Mouse (Mus musculus) brain, embryonic 18.5 days (tissue): ENCODE results near the gene Cdkl2.
A peak's percentile ranks its signal among the peaks of the same experiment; 100 is the strongest.

Source experiments
- DNase-seq: peaks from one replicate; pipeline ENCODE4 v3.0.0-alpha.2; 2012; ENCODE audit warnings: low read depth, low spot score

Gene Cdkl2

DNA sequence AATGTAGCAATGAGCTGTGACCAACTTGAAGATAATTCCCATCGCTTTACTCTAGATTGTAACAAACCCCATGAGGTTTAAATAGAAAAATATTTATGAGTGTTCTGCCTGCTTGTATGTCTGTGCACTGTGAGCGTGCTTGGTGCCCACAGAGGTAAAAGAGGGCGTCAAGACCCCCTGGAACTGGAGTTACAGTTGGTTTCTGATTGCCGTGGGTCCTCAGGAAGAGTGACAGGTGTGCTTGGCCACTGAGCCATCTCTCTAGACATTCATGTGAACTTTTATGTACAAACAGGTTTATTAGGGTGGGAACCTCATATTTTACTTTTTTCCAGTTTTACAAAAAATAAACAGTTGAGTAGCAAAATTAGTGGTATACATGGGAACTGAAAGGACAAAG lies at the start of gene Cdkl2:
Gene Cdkl2, minus strand, starts transcription at position 101 of the 400 bp plus-strand sequence.
- DNase-seq = no peak

DNA sequence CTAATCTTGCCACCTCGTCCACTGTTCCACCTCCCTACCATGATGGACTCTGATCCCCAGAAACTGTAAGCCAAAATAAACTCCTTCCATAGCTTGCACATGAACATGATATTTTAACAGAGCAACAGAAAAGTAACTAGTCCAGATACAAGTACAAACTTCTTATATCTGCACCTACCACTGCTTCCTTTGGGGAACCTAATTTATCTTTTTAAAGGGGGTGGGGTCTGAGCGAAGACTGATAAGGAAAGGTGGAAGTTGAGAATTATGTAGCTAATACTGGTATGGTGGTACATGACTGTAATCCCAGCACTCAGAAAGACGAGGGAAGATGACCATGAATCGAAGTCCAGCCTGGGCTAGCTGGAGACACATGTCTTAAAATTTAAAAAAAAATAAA lies 43.8 kb upstream of the Cdkl2 start:
- no peak for DNase-seq

DNA sequence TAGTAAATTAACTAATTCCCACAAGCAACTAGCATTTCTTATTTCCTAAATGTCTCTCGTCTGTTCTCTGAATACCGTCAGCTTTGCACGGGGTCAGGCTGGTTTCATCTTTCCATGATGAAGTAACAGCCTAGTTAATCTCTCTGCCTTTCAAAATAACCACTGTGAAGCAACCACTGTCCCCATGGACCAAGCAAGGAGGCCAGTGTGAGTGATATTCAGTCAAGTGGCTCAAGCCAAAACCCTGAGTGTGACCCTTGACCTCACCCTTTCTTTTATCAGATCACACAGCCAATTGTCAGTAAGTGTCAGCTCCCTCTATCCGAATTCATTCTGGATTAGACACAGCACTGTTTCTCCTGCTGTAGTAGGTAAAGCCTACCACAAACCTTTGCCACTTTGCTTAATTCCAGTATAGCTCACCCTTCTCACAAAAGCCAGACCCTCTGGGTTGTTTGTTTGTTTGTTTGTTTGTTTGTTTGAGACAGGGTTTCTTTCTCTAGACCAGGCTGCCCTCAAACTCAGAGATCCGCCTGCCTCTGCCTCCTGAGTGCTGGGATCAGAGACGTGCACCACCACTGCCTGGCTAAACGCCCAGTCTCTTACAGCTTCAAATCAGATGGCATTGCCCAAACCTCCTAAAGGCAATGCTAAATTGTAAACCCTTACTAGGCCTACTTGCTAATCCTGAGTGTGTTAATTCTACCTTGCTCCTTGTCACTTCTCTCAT lies 42.3 kb upstream of the Cdkl2 start:
- DNase-seq = no peak

- DNase-seq = no peak
These were observed 41.6 kb upstream of the Cdkl2 start for GRCm38 (mm10) chr5:92085246-92085645.

GRCm38 (mm10) chr5:92083417-92084038 lies 39.8 kb upstream of the Cdkl2 start, which contains the start of gene G3bp2:
Gene G3bp2 (minus strand): TSS chr5:92083719.
- peak; percentile 96 for DNase-seq

DNA sequence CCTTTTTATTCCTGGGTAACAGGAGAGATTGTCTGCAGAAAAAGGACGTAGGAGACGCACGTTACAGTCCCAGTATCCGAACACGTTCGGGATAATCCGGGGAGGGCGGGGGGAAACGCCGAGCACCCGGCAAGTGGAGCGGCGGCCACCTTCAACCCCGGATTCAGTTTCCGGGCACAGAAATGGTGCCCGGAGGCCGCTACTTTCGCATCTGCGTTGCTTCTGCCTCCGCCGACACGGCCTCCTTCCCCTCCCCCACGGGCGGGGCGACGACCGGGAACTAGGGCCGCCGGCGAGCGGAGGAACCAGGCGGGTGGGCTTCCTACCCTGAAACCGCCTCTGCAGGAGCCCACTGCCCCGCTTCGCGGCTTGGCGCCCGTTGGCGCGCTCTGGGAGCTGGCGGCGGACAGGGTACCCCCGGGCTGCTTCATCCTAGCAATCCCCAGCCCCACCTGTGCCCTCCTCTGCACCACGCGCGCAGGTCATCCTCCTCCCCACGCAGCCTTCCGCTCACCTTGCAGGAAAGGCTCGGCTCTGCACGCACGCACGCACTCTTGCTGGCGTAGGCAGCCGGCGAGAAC lies 39.2 kb upstream of the Cdkl2 start:
- peak; percentile 22 for DNase-seq

DNA sequence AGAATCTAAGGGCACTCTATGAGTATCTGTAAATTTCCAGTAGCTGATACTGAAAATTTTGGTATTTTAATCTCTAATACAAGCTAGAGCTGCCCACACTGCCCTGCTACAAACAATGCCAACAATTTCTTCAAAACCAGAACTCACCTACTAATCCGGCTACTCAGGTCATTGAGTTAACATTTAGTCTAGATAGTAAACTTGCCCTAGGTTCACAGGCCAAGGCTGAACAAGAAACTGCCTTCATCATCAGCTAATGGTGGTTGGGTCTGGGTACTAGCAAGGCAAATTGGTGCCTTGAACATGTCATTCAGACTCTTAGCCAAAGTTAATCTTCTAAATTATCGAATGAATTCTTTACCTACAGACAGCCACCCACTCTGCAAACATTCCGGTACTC lies 37.6 kb upstream of the Cdkl2 start:
- DNase-seq = no peak

DNA sequence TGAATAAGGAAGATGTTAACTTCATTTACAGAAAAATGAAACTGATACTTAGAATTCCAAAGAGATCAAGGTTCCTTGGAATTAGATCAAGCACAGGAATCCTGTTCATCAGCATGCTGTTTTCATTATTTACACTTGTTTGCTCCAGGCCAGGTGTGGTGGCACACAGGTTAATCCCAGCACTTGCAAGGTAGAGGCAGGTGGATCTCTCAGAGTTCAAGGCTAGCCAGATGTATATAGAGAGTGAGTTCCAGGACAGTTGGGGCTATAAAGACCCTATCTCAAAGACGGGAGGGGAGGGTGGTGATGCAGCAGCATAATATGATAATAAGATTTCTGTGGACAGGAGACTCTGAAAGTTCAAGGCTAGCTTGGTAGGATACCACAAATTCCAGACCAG lies 36.7 kb upstream of the Cdkl2 start:
- DNase-seq = no peak

- DNase-seq = no peak
These were observed 35.6 kb upstream of the Cdkl2 start for GRCm38 (mm10) chr5:92079304-92079703.

- DNase-seq = no peak
These were observed 35.1 kb upstream of the Cdkl2 start for GRCm38 (mm10) chr5:92078751-92079150.

GRCm38 (mm10) chr5:92076273-92076672 lies 32.6 kb upstream of the Cdkl2 start:
- DNase-seq = no peak

DNA sequence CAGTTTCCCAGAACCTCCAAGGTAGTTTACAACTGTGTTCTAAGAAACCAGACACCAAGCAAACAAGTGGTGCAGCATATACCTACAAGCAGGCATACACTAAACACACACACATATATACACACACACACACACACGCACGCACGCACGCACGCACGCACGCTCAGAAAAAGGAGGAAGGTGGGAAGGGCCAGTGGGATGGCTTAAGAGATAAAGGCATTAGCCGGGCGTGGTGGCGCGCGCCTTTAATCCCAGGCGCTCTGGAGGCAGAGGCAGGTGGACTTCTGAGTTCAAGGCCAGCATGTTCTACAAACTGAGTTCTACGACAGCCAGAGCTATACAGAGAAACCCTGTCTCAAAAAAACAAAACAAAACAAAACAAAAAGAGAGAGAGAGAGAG lies 30.4 kb upstream of the Cdkl2 start:
- DNase-seq = no peak

GRCm38 (mm10) chr5:92063192-92063591 lies 19.5 kb upstream of the Cdkl2 start:
- no peak for DNase-seq

DNA sequence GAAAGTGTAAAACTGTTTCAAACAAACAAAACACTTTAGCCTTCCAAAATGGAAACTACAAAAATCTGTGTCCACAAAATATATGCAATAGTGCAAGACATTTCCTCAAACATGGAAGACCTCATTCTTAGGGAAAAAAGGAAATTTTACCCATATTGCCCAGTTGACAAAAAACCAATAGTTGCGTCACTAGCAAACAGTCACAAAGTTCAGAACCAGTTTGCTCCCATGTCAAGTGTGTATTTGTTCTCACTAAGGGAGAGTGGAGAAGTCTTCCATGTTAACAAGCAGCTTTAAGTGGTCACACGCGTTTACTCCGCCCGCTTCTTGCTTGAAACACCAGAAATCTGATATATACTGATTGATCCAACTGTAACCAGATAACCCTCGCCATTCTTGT lies 9.2 kb upstream of the Cdkl2 start:
- DNase-seq = no peak

GRCm38 (mm10) chr5:92050419-92050818 lies 6.7 kb upstream of the Cdkl2 start:
- DNase-seq = no peak

DNA sequence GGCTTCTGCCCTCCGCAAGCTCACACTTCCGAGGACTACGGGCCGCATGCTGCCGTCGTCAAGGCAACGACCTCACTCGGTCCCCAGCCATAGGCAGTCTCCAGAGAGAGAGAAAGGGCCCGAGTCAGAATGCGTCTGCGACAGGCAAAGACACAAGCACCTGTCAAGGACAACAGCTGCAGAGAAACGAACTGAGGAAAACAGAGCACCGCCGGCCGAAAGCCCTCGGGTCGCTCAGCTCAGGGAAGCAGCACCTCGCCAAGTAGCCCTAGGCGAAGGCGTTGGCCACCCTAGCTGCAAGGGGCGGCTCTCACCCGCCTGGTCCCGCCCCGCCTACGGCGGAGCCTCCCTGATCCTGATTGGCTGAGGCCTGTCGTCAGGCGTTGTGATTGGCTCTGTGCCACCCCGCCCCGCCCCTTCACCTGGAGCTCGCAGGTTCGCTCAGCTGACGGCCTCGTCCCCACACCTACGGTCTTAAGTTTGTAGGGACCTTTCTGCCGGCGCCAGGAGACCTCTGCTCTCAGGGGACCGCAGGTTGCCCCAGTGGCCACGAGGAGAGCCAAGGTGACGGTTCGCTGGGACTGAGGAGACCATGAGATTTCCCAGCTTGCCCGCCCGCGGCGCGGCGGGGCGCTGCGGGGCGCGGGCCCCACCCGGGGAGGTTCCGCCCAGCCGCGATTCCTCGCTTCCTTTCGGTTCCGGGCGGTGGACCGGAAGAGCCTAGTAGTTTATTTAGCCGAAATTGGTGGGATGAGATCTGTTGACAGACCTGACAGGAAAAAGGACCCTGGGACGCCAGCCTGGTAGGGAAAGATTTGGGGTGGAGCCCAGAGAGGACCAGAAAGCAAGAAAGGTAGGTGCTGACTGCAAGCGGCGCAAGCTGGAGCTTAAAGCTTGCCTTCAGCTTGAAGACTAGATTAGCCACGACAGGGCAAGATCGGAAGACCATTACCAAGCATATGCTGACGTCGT lies 1.0 kb downstream of the Cdkl2 start:
- DNase-seq = peak; percentile 77

- no peak for DNase-seq
These were observed 23.7 kb downstream of the Cdkl2 start for GRCm38 (mm10) chr5:92019960-92020359.

DNA sequence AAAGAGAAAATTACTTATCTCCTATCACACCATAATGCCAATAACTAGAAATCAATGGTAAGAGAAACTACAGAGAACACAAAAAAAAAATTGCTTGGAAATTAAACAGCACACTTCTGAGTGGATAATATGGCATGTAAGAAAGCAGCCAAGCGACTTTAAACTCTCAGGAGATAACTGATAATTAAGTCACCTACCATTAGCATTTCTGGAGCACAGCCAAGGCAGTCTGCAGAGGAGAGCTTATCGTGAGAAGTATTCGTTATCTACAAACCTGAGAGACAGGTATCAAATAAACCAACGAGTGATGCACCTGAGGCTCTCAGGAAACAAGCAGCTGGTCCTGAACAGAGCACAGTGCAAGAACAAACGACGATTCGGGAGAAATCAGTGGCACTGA lies 31.9 kb downstream of the Cdkl2 start:
- DNase-seq = no peak

- no peak for DNase-seq
These were observed 33.9 kb downstream of the Cdkl2 start for GRCm38 (mm10) chr5:92009827-92010226.

DNA sequence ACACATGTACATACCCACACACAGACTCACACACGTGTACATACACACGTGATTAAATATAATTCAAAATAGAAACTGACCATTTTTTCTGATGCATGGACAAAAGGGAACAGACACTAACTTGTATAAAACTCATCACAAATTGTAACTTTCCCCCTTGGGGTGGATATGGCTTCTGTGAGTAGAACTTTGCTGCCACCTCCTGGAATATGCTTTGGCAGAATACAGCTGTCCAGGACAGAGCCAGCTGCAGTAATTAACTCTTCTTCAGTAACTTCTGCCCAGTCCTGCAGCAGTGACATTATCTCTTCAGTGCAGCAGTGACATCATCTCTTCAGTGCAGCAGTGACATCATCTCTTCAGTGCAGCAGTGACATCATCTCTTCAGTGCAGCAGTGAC lies 40.7 kb downstream of the Cdkl2 start:
- no peak for DNase-seq

GRCm38 (mm10) chr5:92000770-92001169 lies 42.9 kb downstream of the Cdkl2 start:
- DNase-seq = no peak

DNA sequence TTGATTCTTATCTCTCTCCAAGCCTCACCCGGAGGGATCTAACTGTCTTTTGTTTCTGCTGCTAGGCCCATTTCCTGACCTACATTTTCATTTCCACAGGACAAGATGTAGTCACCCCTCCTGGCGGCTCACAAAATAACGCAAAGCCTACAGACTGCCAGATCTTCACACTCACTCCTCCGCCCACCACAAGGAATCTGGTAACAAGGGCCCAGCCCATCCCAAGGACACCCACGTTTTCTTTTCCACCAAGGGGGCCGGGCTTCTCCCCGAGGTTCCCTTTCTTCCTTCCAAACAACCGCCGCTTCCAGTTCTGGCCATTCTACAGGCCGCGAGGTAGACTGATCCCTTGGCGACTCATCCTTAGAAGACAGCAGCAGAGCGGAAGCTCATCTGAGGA lies 49.1 kb downstream of the Cdkl2 start:
- DNase-seq = no peak
